Mouse (Mus musculus): ENCODE results near the gene Thnsl2.

- TF ChIP-seq POLR2A (IDR thresholded peaks at IDR 0.05; ENCODE audit: low read depth, low read length), result no peak
- no peak for TF ChIP-seq CTCF (IDR thresholded peaks at IDR 0.05; ENCODE audit: extremely low read depth, insufficient read depth, insufficient read length, insufficient replicate concordance)
These were observed 28.8 kb upstream of the Thnsl2 start for GRCm38 (mm10) chr6:71172812-71173580.
